In the genomic region with DNA sequence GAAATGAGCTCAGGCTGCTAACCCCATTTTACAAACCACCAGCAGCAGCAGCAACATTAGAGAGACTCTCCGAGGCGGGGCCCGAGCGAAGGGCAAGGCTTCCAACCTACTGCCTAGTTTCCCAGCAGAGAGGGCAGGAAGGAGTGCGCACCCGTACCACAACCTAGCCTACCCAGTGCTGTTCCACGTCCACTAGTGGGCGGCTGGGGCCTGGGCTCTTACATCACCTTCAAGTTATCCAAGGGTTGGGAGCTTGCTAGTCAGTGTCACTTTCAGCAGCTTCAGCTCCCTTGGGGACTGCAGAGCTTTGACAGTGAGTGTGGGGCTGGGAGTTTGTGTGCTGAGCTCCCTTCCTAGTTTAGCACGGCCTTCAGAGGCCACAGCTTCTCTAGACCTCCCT, we compare ENCODE assay signal across 12 mouse cellular contexts. TPM values are rescaled to one million over a fixed set of nuclear protein-coding genes. Genes with fewer than 3 reads are reported as not detected.
A peak's percentile ranks its signal among the peaks of the same experiment; 100 is the strongest.
DNase-seq lines count a peak whose midpoint lies in the region; ATAC-seq and TF ChIP-seq lines count a peak whose summit lies in the region.
"Had no signal": no experiment of that assay in that cellular context is flagged by ENCODE, and none has a peak within 500 bp of the region (broad histone marks: within the 10 kb centered on the region; RNA-seq: fewer than 3 reads in every experiment).

No protein-coding gene starts in this region.

- no peaks in the 10 kb centered on the region for H3K9me3 ChIP-seq in lung, embryonic 15.5 days
- no peaks in the 10 kb centered on the region for H3K9me3 ChIP-seq in heart, embryonic 10.5 days
- no peaks in the 10 kb centered on the region for H3K9me3 ChIP-seq in kidney, postnatal 0 days (replicated peaks; ENCODE audit: low read length)

- no peak overlapping the region for H3K4me3 ChIP-seq in lung, embryonic 15.5 days
- H3K4me3 ChIP-seq in heart, embryonic 10.5 days = 0 out of 2 replicates have a peak overlapping the region, but pooled peaks have one; percentile 27
- no peak overlapping the region for H3K4me3 ChIP-seq in kidney, postnatal 0 days (replicated peaks; ENCODE audit: low read depth, low read length)

- peak overlapping the region; percentile 44 for H3K4me2 ChIP-seq in lung, embryonic 15.5 days
- peak overlapping the region; percentile 15; the same call in 1 of the 2 replicates for H3K4me2 ChIP-seq in kidney, postnatal 0 days (ENCODE audit: low read length)

- H3K27me3 ChIP-seq in lung, embryonic 15.5 days = no peaks in the 10 kb centered on the region
- no peaks in the 10 kb centered on the region for H3K27me3 ChIP-seq in heart, embryonic 10.5 days (ENCODE audit: insufficient read depth, poor library complexity, severe bottlenecking)
- H3K27me3 ChIP-seq in kidney, postnatal 0 days (ENCODE audit: insufficient read depth, low read length) = no peaks in the 10 kb centered on the region

- TF ChIP-seq CTCF in kidney, postnatal 0 days (IDR thresholded peaks at IDR 0.05; ENCODE audit: low read depth) = no peak

- 60% methylated on average over 9 of the region's 9 CpGs for WGBS in lung, embryonic 15.5 days
- 62% methylated on average over 9 of the region's 9 CpGs for WGBS in heart, embryonic 10.5 days
- 61% methylated on average over 9 of the region's 9 CpGs for WGBS in kidney, postnatal 0 days

- no peak overlapping the region for H3K9ac ChIP-seq in lung, embryonic 15.5 days
- H3K9ac ChIP-seq in kidney, postnatal 0 days (ENCODE audit: low read depth, low read length) = 0 out of 2 replicates have a peak overlapping the region, but pooled peaks have one; percentile 19

- no peak for DNase-seq in lung, postnatal 14 days
- no peak for DNase-seq in heart, embryonic 10.5 days (ENCODE audit: low spot score)
- DNase-seq in kidney, postnatal 0 days (ENCODE audit: low spot score) = no peak
- peak; percentile 51 to 70 for DNase-seq in lung, postnatal 4 days
- no peak for DNase-seq in frontal cortex, postnatal 10 days (ENCODE audit: low spot score in 2 of 2)
- no peak for DNase-seq in layer of hippocampus, postnatal 25 days (ENCODE audit: extremely low spot score in 1 of 2, low spot score in 1 of 2)
- no peak for DNase-seq in adipocyte (ENCODE audit: low spot score)
- DNase-seq: cerebellum, adult 9-10 months; right cerebral cortex, postnatal 14 days had no signal

- H3K36me3 ChIP-seq in lung, embryonic 15.5 days = no peaks in the 10 kb centered on the region
- no peaks in the 10 kb centered on the region for H3K36me3 ChIP-seq in heart, embryonic 10.5 days
- H3K36me3 ChIP-seq in kidney, postnatal 0 days (ENCODE audit: insufficient read depth, low read length) = no peaks in the 10 kb centered on the region

- H3K27ac ChIP-seq in lung, embryonic 15.5 days = peak overlapping the region; percentile 83
- peak overlapping the region; percentile 68 for H3K27ac ChIP-seq in heart, embryonic 10.5 days
- peak overlapping the region; percentile 82 for H3K27ac ChIP-seq in kidney, postnatal 0 days
- H3K27ac ChIP-seq: macrophage had no signal

- no peak for ATAC-seq in lung, embryonic 15.5 days (ENCODE audit: borderline replicate concordance, extremely low read depth, low FRiP score, low TSS enrichment)
- no peak for ATAC-seq in kidney, postnatal 0 days (replicated peaks; ENCODE audit: low FRiP score, low read depth)

- peaks cover 44% of the 10 kb centered on the region for H3K4me1 ChIP-seq in lung, embryonic 15.5 days
- peaks cover 65% of the 10 kb centered on the region for H3K4me1 ChIP-seq in heart, embryonic 10.5 days
- peaks cover 18% of the 10 kb centered on the region for H3K4me1 ChIP-seq in kidney, postnatal 0 days (replicated peaks; ENCODE audit: insufficient read depth, low read length)

RNA-seq across cellular contexts. Expression of a gene that starts 8.4 kb away (rescaled TPM):
- 339 and 341 TPM in 2 replicates for polyA plus RNA-seq in lung, embryonic 15.5 days (2015; fragmentation: Nextera tagmentation; extraction: Ambion mirVana)
- polyA plus RNA-seq in heart, embryonic 10.5 days (2016; fragmentation: Nextera tagmentation; extraction: Ambion mirVana) = 164 and 186 TPM in 2 replicates
- polyA plus RNA-seq in kidney, postnatal 0 days (2015; fragmentation: Nextera tagmentation; extraction: Ambion mirVana) = 199 and 211 TPM in 2 replicates
- total RNA-seq in layer of hippocampus, postnatal 25 days (2021) = 10 to 100 TPM; 56.8 to 68.2 TPM

RNA-seq across cellular contexts. Expression of a gene that starts 15.0 kb away (rescaled TPM):
- not detected in 2 replicates for polyA plus RNA-seq in lung, embryonic 15.5 days (2015; fragmentation: Nextera tagmentation; extraction: Ambion mirVana)
- polyA plus RNA-seq in heart, embryonic 10.5 days (2016; fragmentation: Nextera tagmentation; extraction: Ambion mirVana) = not detected in 2 replicates
- not detected in 2 replicates for polyA plus RNA-seq in kidney, postnatal 0 days (2015; fragmentation: Nextera tagmentation; extraction: Ambion mirVana)
- not detected for total RNA-seq in layer of hippocampus, postnatal 25 days (2021)
- total RNA-seq: gastrocnemius, postnatal 25 days had no signal

RNA-seq across cellular contexts. Expression of a gene that starts 32.8 kb away (rescaled TPM):
- 39.1 and 41.1 TPM in 2 replicates for polyA plus RNA-seq in lung, embryonic 15.5 days (2015; fragmentation: Nextera tagmentation; extraction: Ambion mirVana)
- polyA plus RNA-seq in heart, embryonic 10.5 days (2016; fragmentation: Nextera tagmentation; extraction: Ambion mirVana) = 20.4 and 28.9 TPM in 2 replicates
- polyA plus RNA-seq in kidney, postnatal 0 days (2015; fragmentation: Nextera tagmentation; extraction: Ambion mirVana) = 53.8 and 57.1 TPM in 2 replicates
- 1 to 10 TPM; 1.2 to 1.9 TPM for total RNA-seq in layer of hippocampus, postnatal 25 days (2021)

RNA-seq across cellular contexts. Expression of a gene that starts 54.9 kb away (rescaled TPM):
- polyA plus RNA-seq in lung, embryonic 15.5 days (2015; fragmentation: Nextera tagmentation; extraction: Ambion mirVana) = 22.1 and 23.9 TPM in 2 replicates
- polyA plus RNA-seq in heart, embryonic 10.5 days (2016; fragmentation: Nextera tagmentation; extraction: Ambion mirVana) = 13.2 and 16.6 TPM in 2 replicates
- polyA plus RNA-seq in kidney, postnatal 0 days (2015; fragmentation: Nextera tagmentation; extraction: Ambion mirVana) = 12.1 and 12.9 TPM in 2 replicates
- 10 to 100 TPM; 31.4 to 38.0 TPM for total RNA-seq in layer of hippocampus, postnatal 25 days (2021)

RNA-seq across cellular contexts. Expression of a gene that starts 56.9 kb away (rescaled TPM):
- 21.8 and 23.5 TPM in 2 replicates for polyA plus RNA-seq in lung, embryonic 15.5 days (2015; fragmentation: Nextera tagmentation; extraction: Ambion mirVana)
- 15.7 and 18.2 TPM in 2 replicates for polyA plus RNA-seq in heart, embryonic 10.5 days (2016; fragmentation: Nextera tagmentation; extraction: Ambion mirVana)
- polyA plus RNA-seq in kidney, postnatal 0 days (2015; fragmentation: Nextera tagmentation; extraction: Ambion mirVana) = 27.3 and 29.5 TPM in 2 replicates
- 10 to 100 TPM; 71.3 to 78.8 TPM for total RNA-seq in layer of hippocampus, postnatal 25 days (2021)
- polyA plus RNA-seq: macrophage had no signal

Comparison
In these comparisons a context has a peak if more than half of its experiments do, and no peak if none do; other contexts are left out.
1. DNase-seq: peak in lung, postnatal 4 days (2 of 2); none in lung, postnatal 14 days (single experiment), heart, embryonic 10.5 days (single experiment), kidney, postnatal 0 days (single experiment), frontal cortex, postnatal 10 days (0 of 2), layer of hippocampus, postnatal 25 days (0 of 2) and adipocyte (single experiment).
2. Peak in every context shown above with its lines, with median percentiles within 50 percentile points of each other: H3K27ac ChIP-seq.